Mouse (Mus musculus) embryonic stem cell, embryonic (primary cell): ENCODE results near the gene Slc13a2.

Experiments used
- CTCF ChIA-PET, 4 experiments: fragments of 300-600 bp in 2 of 4; fragments of 350-600 bp in 2 of 4; sonication (Branson Sonifier 250); formaldehyde crosslinking; loops; one replicate each; lab custom pipeline; 2022; ENCODE audit warnings: inconsistent platforms in 2 of 4; lab: Charles Lee
- POLR2A ChIA-PET, 4 experiments: fragments of 300-600 bp in 2 of 4; fragments of 350-600 bp in 2 of 4; sonication (Branson Sonifier 250); formaldehyde crosslinking; loops; one replicate each; lab custom pipeline; 2022; ENCODE audit warnings: antibody characterized with exemption in 4 of 4, inconsistent platforms in 1 of 4; lab: Charles Lee

The Slc13a2 gene

DNA sequence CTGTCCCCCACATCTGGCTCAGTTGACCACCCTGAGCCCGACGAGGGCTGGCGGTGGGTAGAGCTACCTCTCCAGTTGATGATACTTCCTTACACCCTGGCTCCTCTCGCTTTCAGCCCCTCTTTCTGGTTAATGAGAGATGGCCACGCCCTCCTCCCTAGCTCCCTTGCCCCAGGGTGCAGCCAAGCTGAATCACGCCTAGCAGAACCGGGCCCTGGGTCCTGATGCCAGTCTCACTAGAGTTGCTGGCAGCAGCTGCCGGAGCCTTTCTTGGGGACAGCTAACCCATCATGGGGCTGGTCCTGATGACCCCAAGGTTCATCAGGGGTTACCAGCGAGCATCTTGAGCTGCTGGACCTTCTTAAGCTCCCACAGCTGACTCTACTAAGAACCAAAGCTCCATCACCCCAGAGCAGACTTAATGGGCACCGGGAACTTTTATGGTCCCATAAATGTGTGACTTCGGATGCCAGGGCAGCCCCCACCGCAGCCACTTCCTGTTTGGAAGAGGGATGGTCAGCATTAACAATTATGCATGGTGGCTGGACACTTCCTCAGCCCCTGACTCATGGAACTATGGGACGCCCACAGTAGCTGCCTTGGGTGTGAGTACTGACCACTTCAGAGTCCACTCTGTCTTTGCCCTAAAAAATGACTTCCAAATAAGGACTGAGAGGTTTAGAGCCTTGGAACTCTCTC, 58.6 kb downstream of the Slc13a2 start:
- ChIA-PET POLR2A (interaction anchor here in 2 of 4 experiments (0.6 to 1.7 kb wide), 8 partner anchors 8 to 59 kb away, joined by 3 to 7 read pairs (median 3); partner anchors contain the start of genes Foxn1 (in 1 of the 2) and Slc13a2 (in 1 of the 2)), CTCF (interaction anchor here (0.5 to 11.7 kb wide), 11 partner anchors 11 to 96 kb away, joined by 3 to 380 read pairs (median 4); no protein-coding TSS in a partner anchor)

- CTCF ChIA-PET: interaction anchor here (0.5 to 11.7 kb wide), 57 partner anchors 8 to 155 kb away, joined by 3 to 380 read pairs (median 5); partner anchors contain the start of genes Slc46a1 (in 2 of the 4), Aldoc (in 1 of the 4), Foxn1 (in 1 of the 4) and Pigs (in 1 of the 4)
- POLR2A ChIA-PET: interaction anchor here in 3 of 4 experiments (0.5 to 4.5 kb wide), 39 partner anchors 8 to 266 kb away, joined by 3 to 78 read pairs (median 4); partner anchors contain the start of genes Ift20 (in 2 of the 3), Slc13a2 (in 2 of the 3), Tnfaip1 (in 2 of the 3) and Fam222b (in 1 of the 3)
Observed at GRCm38 (mm10) chr11:78360789-78361131, 61.3 kb downstream of the Slc13a2 start.

GRCm38 (mm10) chr11:78360125-78360788, 61.8 kb downstream of the Slc13a2 start:
- ChIA-PET CTCF (interaction anchor here (0.5 to 11.7 kb wide), 62 partner anchors 9 to 156 kb away, joined by 3 to 380 read pairs (median 4); partner anchors contain the start of genes Slc46a1 (in 2 of the 4), Aldoc (in 1 of the 4), Foxn1 (in 1 of the 4) and Pigs (in 1 of the 4)), POLR2A (interaction anchor here in 3 of 4 experiments (0.5 to 4.5 kb wide), 41 partner anchors 8 to 266 kb away, joined by 3 to 78 read pairs (median 4); partner anchors contain the start of genes Ift20 (in 2 of the 3), Slc13a2 (in 2 of the 3), Tnfaip1 (in 2 of the 3) and Fam222b (in 1 of the 3))

DNA sequence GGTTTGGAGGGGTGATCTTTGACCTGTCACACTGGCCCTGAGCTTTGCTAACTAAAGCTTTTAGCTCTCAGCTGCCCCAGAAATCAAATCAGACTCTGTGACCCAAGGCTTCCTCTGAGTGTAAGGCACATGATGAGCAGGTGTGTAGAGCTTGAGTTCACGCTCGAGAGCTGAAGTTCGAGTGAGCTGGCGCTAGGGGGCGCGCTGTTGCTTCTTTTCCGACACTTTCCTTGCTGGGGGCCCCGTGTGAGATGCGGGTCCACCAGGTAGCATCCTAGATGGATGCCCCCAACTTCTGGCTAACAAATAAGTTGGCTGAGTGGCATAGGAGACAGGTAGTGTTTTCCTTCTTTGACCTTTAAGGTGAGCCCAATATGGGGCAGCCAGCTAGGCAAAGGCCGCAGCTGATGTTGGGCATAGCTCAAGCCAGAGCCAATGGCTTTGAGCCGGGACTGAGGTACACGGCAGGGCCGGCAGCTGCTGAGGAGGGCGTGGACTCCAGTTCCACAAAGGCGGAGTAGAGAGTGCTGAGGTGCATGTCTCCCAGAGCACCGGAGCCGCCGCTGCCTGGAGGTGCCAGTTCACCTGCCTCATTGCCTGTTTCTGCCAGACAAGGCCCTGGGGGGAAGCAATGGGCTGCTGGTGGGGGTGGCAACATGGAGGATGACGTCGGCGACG, 63.5 kb downstream of the Slc13a2 start:
- ChIA-PET POLR2A (interaction anchor here (0.5 to 4.5 kb wide), 57 partner anchors 8 to 452 kb away, joined by 3 to 78 read pairs (median 4); partner anchors contain the start of genes Slc46a1 (in 2 of the 4), Aldoc (in 1 of the 4), Foxn1 (in 1 of the 4) and Ift20 (in 1 of the 4)), CTCF (interaction anchor here (0.5 to 11.7 kb wide), 93 partner anchors 8 to 838 kb away, joined by 3 to 380 read pairs (median 4); partner anchors contain the start of genes Pigs (in 3 of the 4), Sarm1 (in 3 of the 4), Slc13a2 (in 3 of the 4) and Slc46a1 (in 2 of the 4))

DNA sequence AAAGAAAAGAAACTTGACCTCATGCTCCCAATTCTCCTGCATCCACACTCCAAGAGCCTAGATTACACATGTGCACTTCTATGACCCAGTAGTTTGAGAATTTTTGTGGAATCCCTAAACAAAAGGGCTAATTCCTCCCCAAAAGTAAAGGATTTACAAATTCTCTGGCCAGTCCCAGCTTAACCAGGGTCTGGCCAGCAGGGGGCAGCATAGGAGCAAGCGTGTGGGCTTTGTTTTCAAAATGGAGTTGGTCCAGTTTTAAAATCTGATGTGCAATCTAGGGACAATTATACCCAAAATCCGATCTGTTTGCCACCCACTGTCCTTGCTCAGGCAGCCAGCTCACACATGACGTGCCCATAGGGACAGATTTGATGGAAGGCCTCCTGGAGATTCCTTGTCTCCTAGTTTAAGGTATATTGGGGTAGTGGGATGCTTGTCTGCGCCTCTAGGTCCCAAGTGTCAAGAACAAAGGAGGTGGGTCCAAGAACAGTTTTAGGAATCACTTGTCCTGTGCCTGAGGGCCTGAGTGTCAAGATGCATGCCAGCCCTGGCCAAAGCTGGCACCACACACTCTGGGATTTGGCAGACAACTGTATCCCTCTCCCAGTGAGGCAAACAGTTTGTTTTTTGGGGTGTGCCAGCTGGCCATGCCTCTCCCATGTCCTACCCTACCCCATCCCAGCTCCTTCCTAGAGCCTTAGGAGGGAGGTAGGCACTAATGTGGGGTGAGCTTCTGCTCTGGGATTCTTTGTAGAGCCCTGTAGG, 66.4 kb downstream of the Slc13a2 start:
- CTCF ChIA-PET: interaction anchor here (0.5 to 11.7 kb wide), 55 partner anchors 8 to 601 kb away, joined by 3 to 380 read pairs (median 3); partner anchors contain the start of genes Slc13a2 (in 2 of the 4), Pigs (in 1 of the 4) and Slc46a1 (in 1 of the 4)
- POLR2A ChIA-PET: interaction anchor here in 3 of 4 experiments (0.6 to 2.3 kb wide), 27 partner anchors 9 to 449 kb away, joined by 3 to 11 read pairs (median 3); partner anchors contain the start of genes Slc46a1 (in 2 of the 3), Pigs (in 1 of the 3), Poldip2 (in 1 of the 3) and Rpl23a (in 1 of the 3)

DNA sequence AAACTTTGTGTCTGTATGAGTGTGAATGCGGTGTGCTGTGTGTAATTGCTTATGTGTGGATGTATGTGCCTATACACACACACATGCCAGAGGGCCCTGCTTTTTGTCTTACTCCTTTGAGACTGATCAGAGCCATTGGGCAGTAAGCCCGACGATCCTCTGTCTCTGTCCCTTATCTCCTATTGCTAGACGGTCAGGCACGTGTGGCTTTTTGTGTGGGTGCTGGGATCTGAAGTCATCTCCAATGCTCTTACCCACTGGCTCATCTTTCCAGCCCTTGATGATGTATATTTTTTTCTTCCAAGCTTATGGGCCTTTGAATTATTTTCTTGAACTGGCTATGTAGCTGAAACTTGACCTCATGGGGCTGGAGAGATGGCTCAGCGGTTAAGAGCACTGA, 67.1 kb downstream of the Slc13a2 start:
- ChIA-PET POLR2A (interaction anchor here in 3 of 4 experiments (0.6 to 2.3 kb wide), 26 partner anchors 8 to 450 kb away, joined by 3 to 11 read pairs (median 3); partner anchors contain the start of genes Slc46a1 (in 2 of the 3), Pigs (in 1 of the 3), Poldip2 (in 1 of the 3) and Rpl23a (in 1 of the 3)), CTCF (interaction anchor here (0.5 to 11.7 kb wide), 49 partner anchors 10 to 785 kb away, joined by 3 to 380 read pairs (median 4); partner anchors contain the start of genes Slc13a2 (in 2 of the 4), Pigs (in 1 of the 4) and Slc46a1 (in 1 of the 4))

DNA sequence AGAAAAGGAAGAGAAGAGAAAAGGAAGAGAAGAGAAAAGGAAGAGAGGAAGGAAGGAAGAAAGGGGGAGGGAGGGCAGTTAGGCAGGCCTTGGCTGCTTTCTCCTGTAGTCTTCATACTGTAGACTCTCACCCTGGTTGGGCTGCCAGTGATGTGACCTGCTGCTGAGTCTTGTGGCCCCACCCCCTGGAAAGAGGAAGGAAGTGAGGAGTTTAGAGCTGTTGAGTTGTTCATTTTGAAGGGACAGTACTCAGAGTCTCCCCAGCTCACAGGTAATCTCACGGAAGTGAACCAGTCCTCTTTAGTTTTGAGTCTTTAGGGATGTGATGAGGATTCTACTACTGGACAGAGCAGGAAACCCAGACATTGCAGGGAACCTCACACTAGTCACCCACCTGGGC, 68.9 kb downstream of the Slc13a2 start:
- POLR2A ChIA-PET: interaction anchor here in 2 of 4 experiments (1.1 to 1.5 kb wide), 3 partner anchors 14 to 25 kb away, joined by 3 to 5 read pairs (median 3); partner anchors contain the start of gene Pigs (in 2 of the 2)
- CTCF ChIA-PET: interaction anchor here (0.5 to 11.7 kb wide), 13 partner anchors 10 to 1453 kb away, joined by 3 to 380 read pairs (median 6); no protein-coding TSS in a partner anchor

DNA sequence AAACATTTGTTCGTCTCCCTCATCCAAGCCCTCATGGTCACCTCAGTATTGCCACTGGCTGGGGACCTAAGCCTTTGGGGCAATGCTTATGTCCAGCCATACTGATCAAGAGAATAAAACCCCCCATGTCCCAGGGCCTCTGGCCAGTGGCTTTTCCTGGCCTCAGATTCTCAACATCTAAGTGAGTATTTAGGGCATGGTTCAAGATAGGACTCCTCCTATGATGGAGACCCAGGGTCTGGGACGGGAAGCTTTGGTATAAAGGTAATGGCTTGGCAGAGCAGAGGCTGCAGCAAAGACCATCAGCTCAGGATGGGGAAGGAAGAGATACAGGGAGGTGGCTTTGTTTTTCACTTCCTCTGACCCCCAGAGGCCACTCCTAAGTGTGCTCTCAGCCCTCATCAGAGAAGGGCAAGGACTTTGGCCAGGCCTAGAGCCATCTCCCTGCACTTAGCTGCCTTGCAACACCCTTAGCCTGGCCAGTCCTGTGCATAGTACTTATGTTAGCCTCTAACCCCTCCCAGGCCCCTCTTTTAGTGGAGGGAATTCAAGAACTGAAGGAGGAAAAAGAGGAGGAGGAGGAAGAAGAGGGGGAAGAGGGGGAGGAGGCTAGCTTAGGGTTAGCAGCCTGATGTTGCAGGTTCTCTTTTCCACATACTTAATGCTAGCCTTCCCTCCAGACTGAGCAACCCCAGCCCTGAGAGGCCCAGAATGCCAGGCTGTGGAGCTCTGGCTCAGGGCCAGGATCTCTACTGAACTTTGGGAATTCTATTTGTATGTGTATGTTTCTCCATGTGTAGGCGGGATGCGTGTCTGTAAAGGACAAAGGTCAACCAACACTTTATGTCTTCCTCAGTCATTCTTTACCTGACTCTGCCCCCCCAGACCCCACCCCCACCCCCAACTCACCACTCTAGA, 72.3 kb downstream of the Slc13a2 start:
- POLR2A ChIA-PET: interaction anchor here in 3 of 4 experiments (0.8 to 1.5 kb wide), 3 partner anchors 21 to 72 kb away, joined by 3 to 5 read pairs (median 4); partner anchors contain the start of genes Aldoc (in 1 of the 3) and Pigs (in 1 of the 3)
- CTCF ChIA-PET: interaction anchor here in 3 of 4 experiments (0.6 to 2.5 kb wide), 8 partner anchors 9 to 608 kb away, joined by 3 to 9 read pairs (median 4); partner anchors contain the start of gene Slc13a2 (in 1 of the 3)

DNA sequence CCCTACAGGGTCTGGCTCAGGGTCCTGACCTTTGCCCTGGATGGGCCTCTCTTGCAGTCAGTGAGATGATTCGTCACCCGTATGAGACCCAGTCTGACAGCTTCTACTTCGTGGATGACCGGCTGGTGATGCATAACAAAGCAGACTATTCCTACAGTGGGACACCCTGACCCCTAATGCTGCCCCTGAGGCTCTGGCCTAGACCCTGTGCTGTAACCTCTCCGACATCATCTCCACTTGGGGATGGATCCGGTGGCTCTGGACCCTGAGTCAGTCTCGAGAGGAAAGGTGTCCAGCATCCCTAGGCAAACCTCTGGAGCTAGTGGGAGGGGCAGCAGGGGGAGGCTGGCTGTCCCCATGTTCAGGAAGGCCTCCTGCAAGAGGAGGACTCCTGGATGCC, 73.5 kb downstream of the Slc13a2 start:
- CTCF ChIA-PET: interaction anchor here (0.6 to 2.5 kb wide), 18 partner anchors 10 to 291 kb away, joined by 3 to 12 read pairs (median 4); partner anchors contain the start of genes Aldoc (in 1 of the 4), Pigs (in 1 of the 4) and Slc13a2 (in 1 of the 4)
- POLR2A ChIA-PET: interaction anchor here in 3 of 4 experiments (0.7 to 1.6 kb wide), 12 partner anchors 10 to 165 kb away, joined by 3 to 10 read pairs (median 4); partner anchors contain the start of genes Aldoc (in 1 of the 3), Rpl23a (in 1 of the 3) and Slc46a1 (in 1 of the 3)

DNA sequence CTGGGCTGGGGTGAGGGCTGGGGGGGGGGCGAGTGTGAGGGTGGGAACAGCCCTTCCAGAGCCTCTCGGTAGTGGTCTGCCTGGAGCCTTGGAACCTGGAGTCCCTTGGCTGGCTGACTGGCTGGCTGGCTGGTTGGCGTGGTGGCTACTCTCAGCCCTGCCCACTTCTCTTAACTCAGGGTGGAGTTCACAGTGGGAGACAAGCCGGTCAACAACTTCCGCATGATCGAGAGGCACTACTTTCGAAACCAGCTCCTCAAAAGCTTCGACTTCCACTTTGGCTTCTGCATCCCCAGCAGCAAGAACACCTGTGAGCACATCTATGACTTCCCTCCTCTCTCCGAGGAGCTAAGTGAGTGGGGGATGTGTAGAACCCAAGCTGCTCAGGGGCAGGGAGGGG, 74.1 kb downstream of the Slc13a2 start:
- ChIA-PET CTCF (interaction anchor here (0.6 to 2.5 kb wide), 20 partner anchors 8 to 271 kb away, joined by 3 to 12 read pairs (median 5); partner anchors contain the start of genes Aldoc (in 1 of the 4) and Pigs (in 1 of the 4)), POLR2A (interaction anchor here in 3 of 4 experiments (0.5 to 1.6 kb wide), 15 partner anchors 9 to 832 kb away, joined by 3 to 10 read pairs (median 4); partner anchors contain the start of genes Aldoc (in 1 of the 3), Rpl23a (in 1 of the 3), Slc46a1 (in 1 of the 3) and Trp53i13 (in 1 of the 3))
